Mouse (Mus musculus) myocyte (in vitro differentiated cells): ENCODE measurements around the gene Pex13. TPM values are rescaled to one million over a fixed set of nuclear protein-coding genes. Genes with fewer than 3 reads are reported as not detected.
A peak's percentile ranks its signal among the peaks of the same experiment; 100 is the strongest.

Experiments used
- H3K27me3 ChIP-seq: one replicate; pipeline ENCODE4 v1.6.1; 2011; ENCODE audit not compliant: control insufficient read depth, insufficient read depth, insufficient read length
- H3K36me3 ChIP-seq: one replicate; pipeline ENCODE4 v1.6.1; 2011; ENCODE audit not compliant: control insufficient read depth, insufficient read depth
- H3K4me2 ChIP-seq: one replicate; pipeline ENCODE4 v1.6.1; 2011; ENCODE audit warnings: low read depth, control low read depth
- H3K4me3 ChIP-seq: one replicate; pipeline ENCODE4 v1.5.1; 2011; ENCODE audit warnings: mild to moderate bottlenecking, control low read depth, moderate library complexity
- H3K79me2 ChIP-seq: one replicate; pipeline ENCODE4 v1.6.1; 2011; ENCODE audit not compliant: control insufficient read depth, insufficient read depth
- H3ac ChIP-seq: one replicate; pipeline ENCODE4 v1.6.1; 2011; ENCODE audit not compliant: control insufficient read depth, insufficient read length
- CEBPB ChIP-seq: IDR thresholded peaks from 2 replicates; pipeline ENCODE4 v1.6.1; 2011; ENCODE audit warnings: mild to moderate bottlenecking, moderate library complexity; ENCODE audit not compliant: poor library complexity, insufficient read depth, severe bottlenecking
- E2F4 ChIP-seq: IDR thresholded peaks from one replicate; pipeline ENCODE4 v1.6.1; 2011; ENCODE audit warnings: mild to moderate bottlenecking, control low read depth, moderate library complexity; ENCODE audit not compliant: insufficient read depth
- MAX ChIP-seq: IDR thresholded peaks from one replicate; pipeline ENCODE4 v1.6.1; 2011; ENCODE audit warnings: low read depth, mild to moderate bottlenecking, control low read depth
- MYOD1 ChIP-seq, 3 experiments: IDR thresholded peaks; one replicate each; pipeline ENCODE4 v1.6.1; 2011; ENCODE audit warnings: control low read depth in 2 of 3, low read depth in 2 of 3, mild to moderate bottlenecking in 2 of 3, moderate library complexity in 1 of 3; ENCODE audit not compliant: insufficient read length in 2 of 3, control insufficient read depth in 1 of 3
- MYOG ChIP-seq, 3 experiments: IDR thresholded peaks; one replicate each; pipeline ENCODE4 v1.6.1; 2011; ENCODE audit warnings: control low read depth in 2 of 3, low read depth in 2 of 3, mild to moderate bottlenecking in 2 of 3; ENCODE audit not compliant: insufficient read length in 2 of 3, control insufficient read depth in 1 of 3, insufficient read depth in 1 of 3
- POLR2A ChIP-seq: IDR thresholded peaks from one replicate; pipeline ENCODE4 v1.6.1; 2011; ENCODE audit warnings: low read depth, mild to moderate bottlenecking, control low read depth, moderate library complexity; ENCODE audit not compliant: insufficient read length
- POLR2AphosphoS2 ChIP-seq: IDR thresholded peaks from one replicate; pipeline ENCODE4 v1.6.1; 2011; ENCODE audit warnings: low read depth, control low read depth; ENCODE audit not compliant: insufficient read length
- REST ChIP-seq: IDR thresholded peaks from one replicate; pipeline ENCODE4 v1.6.1; 2011; ENCODE audit warnings: mild to moderate bottlenecking, control low read depth, moderate library complexity; ENCODE audit not compliant: insufficient read depth, insufficient read length
- SRF ChIP-seq: IDR thresholded peaks from one replicate; pipeline ENCODE4 v1.6.1; 2011; ENCODE audit warnings: low read depth; ENCODE audit not compliant: control insufficient read depth, insufficient read length
- TCF12 ChIP-seq: IDR thresholded peaks from one replicate; pipeline ENCODE4 v1.6.1; 2011; ENCODE audit warnings: mild to moderate bottlenecking, control low read depth; ENCODE audit not compliant: poor library complexity, insufficient read depth, severe bottlenecking
- TCF3 ChIP-seq: IDR thresholded peaks from one replicate; pipeline ENCODE4 v1.6.1; 2011; ENCODE audit warnings: low read depth, control low read depth; ENCODE audit not compliant: insufficient read length
- USF1 ChIP-seq: IDR thresholded peaks from one replicate; pipeline ENCODE4 v1.6.1; 2011; ENCODE audit warnings: low read depth, mild to moderate bottlenecking, control low read depth, moderate library complexity
- polyA plus RNA-seq: library from polyadenylated mRNA; unstranded; fragments of >200 nt; fragmentation: generic; extraction: Trizol; gene quantifications from one replicate; pipeline ENCODE4 v1.2.1, GENCODE M21; 2012; ENCODE audit warnings: missing spikeins

The Pex13 gene
- polyA plus RNA-seq, 1 experiment = 12.3 TPM

GRCm38 (mm10) chr11:23667128-23667527, 1.4 kb upstream of the Pex13 start:
- Histone ChIP-seq H3K79me2 (peaks cover 45% of the 10 kb centered on the region), H3K27me3 (no peaks in the 10 kb centered on the region), H3K36me3 (peaks cover 10% of the 10 kb centered on the region), H3K4me2 (peak overlapping the region; percentile 93), H3ac (no peak overlapping the region), H3K4me3 (peak overlapping the region; percentile 83)
- no peak for TF ChIP-seq TCF3
- no peak for TF ChIP-seq SRF
- TF ChIP-seq E2F4 = no peak
- peak; percentile 58 for TF ChIP-seq USF1
- no peak for TF ChIP-seq POLR2A
- no peak for TF ChIP-seq CEBPB
- peak; percentile 17 for TF ChIP-seq MAX
- TF ChIP-seq MYOD1 (IDR thresholded peaks at IDR 0.05; ENCODE audit: control insufficient read depth in 1 of 3, insufficient read length in 2 of 3, low read depth in 2 of 3) = peak in 2 of 3 experiments; percentile 60 to 65
- TF ChIP-seq TCF12 = no peak
- TF ChIP-seq MYOG (IDR thresholded peaks at IDR 0.05; ENCODE audit: control insufficient read depth in 1 of 3, insufficient read depth in 1 of 3, insufficient read length in 2 of 3, low read depth in 2 of 3) = no peak
- no peak for TF ChIP-seq REST
- TF ChIP-seq POLR2AphosphoS2 = no peak

GRCm38 (mm10) chr11:23666526-23666925, 767 bp upstream of the Pex13 start:
- Histone ChIP-seq H3K79me2 (peaks cover 51% of the 10 kb centered on the region), H3ac (peak overlapping the region; percentile 68), H3K27me3 (no peaks in the 10 kb centered on the region), H3K4me2 (peak overlapping the region; percentile 93), H3K4me3 (peak overlapping the region; percentile 83), H3K36me3 (peaks cover 10% of the 10 kb centered on the region)
- no peak for TF ChIP-seq SRF
- TF ChIP-seq POLR2A = no peak
- no peak for TF ChIP-seq POLR2AphosphoS2
- TF ChIP-seq TCF12 = no peak
- no peak for TF ChIP-seq E2F4
- TF ChIP-seq TCF3 = no peak
- no peak for TF ChIP-seq CEBPB
- TF ChIP-seq USF1 = no peak
- no peak for TF ChIP-seq MYOD1 (IDR thresholded peaks at IDR 0.05; ENCODE audit: control insufficient read depth in 1 of 3, insufficient read length in 2 of 3, low read depth in 2 of 3)
- no peak for TF ChIP-seq MYOG (IDR thresholded peaks at IDR 0.05; ENCODE audit: control insufficient read depth in 1 of 3, insufficient read depth in 1 of 3, insufficient read length in 2 of 3, low read depth in 2 of 3)
- no peak for TF ChIP-seq REST
- TF ChIP-seq MAX = no peak

DNA sequence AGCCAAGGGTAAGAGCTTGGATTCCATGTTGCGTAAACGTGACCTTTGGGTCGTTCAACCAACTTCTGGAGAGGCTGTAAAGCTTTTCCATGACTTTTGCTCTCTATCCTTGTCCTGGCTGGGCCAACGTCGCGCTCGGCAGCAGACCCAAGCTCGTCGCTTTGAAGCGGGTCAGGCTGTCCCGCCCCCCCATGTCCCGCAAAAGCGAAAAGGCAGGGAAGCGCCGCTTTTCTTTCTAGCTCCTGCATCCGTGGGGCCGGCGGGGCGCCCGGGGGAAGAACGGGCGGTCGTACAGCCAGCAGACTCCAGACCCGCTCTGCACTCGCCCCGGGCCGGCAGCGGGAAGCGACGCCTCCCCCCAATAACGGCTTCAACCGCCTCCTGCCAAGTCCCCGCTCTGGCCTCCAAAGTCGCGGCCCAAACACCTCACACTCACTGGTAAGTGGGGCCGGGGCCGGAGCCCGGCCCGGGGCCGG, 410 bp downstream of the Pex13 start, which contains the start of gene Pus10:
Pus10 (plus strand) TSS at position 364 of the 476 bp plus-strand sequence.
- no peak for TF ChIP-seq MYOG (IDR thresholded peaks at IDR 0.05; ENCODE audit: control insufficient read depth in 1 of 3, insufficient read depth in 1 of 3, insufficient read length in 2 of 3, low read depth in 2 of 3)
- TF ChIP-seq POLR2AphosphoS2 = no peak
- no peak for TF ChIP-seq TCF12
- TF ChIP-seq MYOD1 (IDR thresholded peaks at IDR 0.05; ENCODE audit: control insufficient read depth in 1 of 3, insufficient read length in 2 of 3, low read depth in 2 of 3) = no peak
- no peak for TF ChIP-seq E2F4
- TF ChIP-seq SRF = no peak
- no peak for TF ChIP-seq USF1
- no peak for TF ChIP-seq POLR2A
- TF ChIP-seq MAX = no peak
- no peak for TF ChIP-seq REST
- no peak for TF ChIP-seq TCF3
- TF ChIP-seq CEBPB = no peak; the same call in 1 of the 2 replicates
- Histone ChIP-seq H3K4me2 (peak within 1 kb of the TSS; percentile 93), H3K36me3 (peaks cover 10% of the 10 kb centered on the region), H3K4me3 (peak within 1 kb of the TSS; percentile 83), H3ac (peak within 1 kb of the TSS; percentile 68), H3K27me3 (no peaks in the 10 kb centered on the region), H3K79me2 (peaks cover 62% of the 10 kb centered on the region)

DNA sequence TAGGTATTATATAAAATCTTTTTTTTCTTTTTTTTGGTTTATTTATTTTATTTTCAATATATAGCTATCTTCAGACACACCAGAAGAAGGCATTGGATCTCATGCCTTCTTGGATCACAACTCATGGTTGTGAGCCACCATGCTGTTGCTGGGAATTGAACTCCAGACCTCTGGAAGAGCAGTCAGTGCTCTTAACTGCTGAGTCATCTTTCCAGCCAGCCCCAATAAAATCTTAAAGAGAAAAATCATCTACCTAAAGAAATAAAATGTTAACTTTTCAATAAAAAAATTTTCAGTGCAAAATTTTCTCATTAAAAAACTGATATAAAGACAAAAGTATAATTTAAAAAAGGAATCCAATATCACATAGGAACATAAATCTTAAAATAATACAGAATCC, 1.5 kb downstream of the Pex13 start:
- Histone ChIP-seq H3K4me3 (peak overlapping the region; percentile 83), H3K4me2 (peak overlapping the region; percentile 82)

More for the DNA sequence above, 1.5 kb downstream of the Pex13 start:
- Histone ChIP-seq H3ac (no peak overlapping the region), H3K79me2 (peaks cover 74% of the 10 kb centered on the region), H3K27me3 (no peaks in the 10 kb centered on the region), H3K36me3 (peaks cover 10% of the 10 kb centered on the region)
- TF ChIP-seq E2F4 = no peak
- TF ChIP-seq CEBPB = no peak
- no peak for TF ChIP-seq USF1
- TF ChIP-seq POLR2A = no peak
- no peak for TF ChIP-seq POLR2AphosphoS2
- TF ChIP-seq MYOG (IDR thresholded peaks at IDR 0.05; ENCODE audit: control insufficient read depth in 1 of 3, insufficient read depth in 1 of 3, insufficient read length in 2 of 3, low read depth in 2 of 3) = no peak
- TF ChIP-seq MYOD1 (IDR thresholded peaks at IDR 0.05; ENCODE audit: control insufficient read depth in 1 of 3, insufficient read length in 2 of 3, low read depth in 2 of 3) = no peak
- no peak for TF ChIP-seq SRF
- TF ChIP-seq MAX = no peak
- no peak for TF ChIP-seq TCF12
- TF ChIP-seq TCF3 = no peak
